Mouse (Mus musculus): Measurements from ENCODE around the gene Mical3.

- TF ChIP-seq POLR2A (IDR thresholded peaks at IDR 0.05; ENCODE audit: insufficient read depth, low read depth, low read length) (no peak), CTCF (IDR thresholded peaks at IDR 0.05) (no peak)
Observed at GRCm38 (mm10) chr6:121058039-121058438, 72.8 kb downstream of the Mical3 start.
